Mouse (Mus musculus) liver, postnatal 0 days (tissue): ENCODE measurements at regions not wholly inside any gene's neighbourhood (a gene's known extent, or its start where the extent isn't known, plus 50 kb on each side); places are given as distances from the start of the nearest gene placed in this dataset.

ENCODE experiments used
- CTCF ChIP-seq: sonication (generic); IDR thresholded peaks from 2 replicates; pipeline ENCODE4 v1.5.1; 2016; ENCODE audit warnings: antibody characterized with exemption, low read depth
- EP300 ChIP-seq: IDR thresholded peaks from 2 replicates; pipeline ENCODE4 v1.6.1; 2016; ENCODE audit warnings: antibody characterized with exemption, low read depth, mild to moderate bottlenecking

- TF ChIP-seq CTCF (no peak), EP300 (no peak)
Observed at GRCm38 (mm10) chr14:71257650-71258049, 658.0 kb upstream of the Fam160b2 start.
